Mouse (Mus musculus): ENCODE measurements at regions not wholly inside any gene's neighbourhood (a gene's known extent, or its start where the extent isn't known, plus 50 kb on each side); places are given as distances from the start of the nearest gene placed in this dataset.

DNA sequence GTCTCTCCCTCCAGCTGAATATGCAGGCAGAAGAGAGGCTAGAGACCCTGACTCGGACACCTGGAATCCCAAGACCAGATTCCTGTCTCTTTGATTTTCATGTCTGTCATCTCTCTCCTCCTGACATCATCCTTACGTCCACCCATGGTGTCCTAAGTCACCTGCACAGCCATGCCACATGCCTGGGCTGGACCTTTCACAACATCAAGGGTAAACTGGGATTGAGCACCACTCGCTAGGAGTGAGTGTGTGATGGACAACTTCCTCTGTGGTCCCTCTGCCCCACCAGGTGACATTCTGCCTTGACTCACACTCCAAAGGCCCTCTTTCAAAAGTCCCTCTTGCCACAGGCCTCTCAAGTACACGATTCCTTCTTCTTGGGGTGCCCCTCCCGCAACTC, 244.1 kb downstream of the Bcl11b start:
- Histone ChIP-seq H3K27me3 (replicated peaks; ENCODE audit: control insufficient read depth, insufficient read depth, low read length) (no peaks in the 10 kb centered on the region), H3K36me3 (ENCODE audit: control insufficient read depth, insufficient read depth) (no peaks in the 10 kb centered on the region), H3K27ac (ENCODE audit: low read depth, low read length) (no peak overlapping the region), H3K9me3 (ENCODE audit: control insufficient read depth) (no peaks in the 10 kb centered on the region), H3K4me1 (replicated peaks; ENCODE audit: control insufficient read depth, insufficient read depth, low read length) (peaks cover 16% of the 10 kb centered on the region; the same call in 1 of the 2 replicates), H3K4me2 (replicated peaks; ENCODE audit: low read depth) (no peak overlapping the region), H3K9ac (ENCODE audit: low read depth, low read length) (no peak overlapping the region), H3K4me3 (ENCODE audit: low read depth, low read length) (no peak overlapping the region)
- TF ChIP-seq CTCF (IDR thresholded peaks at IDR 0.05; ENCODE audit: low read depth) = no peak
- ATAC-seq = no peak
- 88% methylated on average over 5 of the region's 5 CpGs for WGBS

DNA sequence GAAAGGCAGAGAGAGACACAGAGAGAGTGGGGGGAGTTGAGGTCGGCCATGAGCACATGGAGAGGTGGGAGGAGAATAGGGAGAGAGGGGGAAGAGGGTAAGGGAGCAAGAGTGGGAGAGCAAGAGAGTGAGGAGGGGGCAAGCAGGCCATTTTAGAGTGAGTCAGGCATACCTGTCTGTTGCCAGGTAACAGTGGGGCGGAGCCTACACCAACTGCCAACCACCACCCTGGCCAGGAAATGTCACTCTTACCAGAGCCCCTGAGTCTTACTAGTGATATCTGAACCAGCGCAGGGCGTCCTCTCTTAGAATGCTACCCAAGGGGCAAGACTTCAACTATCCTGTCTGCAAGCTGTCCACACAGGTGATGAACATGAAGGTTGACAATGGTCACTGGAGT, 243.5 kb downstream of the Bcl11b start:
- no peaks in the 10 kb centered on the region for H3K36me3 ChIP-seq (ENCODE audit: control insufficient read depth, insufficient read depth)
- no peak overlapping the region for H3K9ac ChIP-seq (ENCODE audit: low read depth, low read length)
- H3K9me3 ChIP-seq (ENCODE audit: control insufficient read depth) = no peaks in the 10 kb centered on the region
- peaks cover 13% of the 10 kb centered on the region; the same call in 1 of the 2 replicates for H3K4me1 ChIP-seq (replicated peaks; ENCODE audit: control insufficient read depth, insufficient read depth, low read length)
- no peak for TF ChIP-seq CTCF (IDR thresholded peaks at IDR 0.05; ENCODE audit: low read depth)
- WGBS = 88% methylated on average over 4 of the region's 4 CpGs
- H3K27me3 ChIP-seq (replicated peaks; ENCODE audit: control insufficient read depth, insufficient read depth, low read length) = no peaks in the 10 kb centered on the region
- ATAC-seq = no peak
- no peak overlapping the region for H3K4me3 ChIP-seq (ENCODE audit: low read depth, low read length)
- H3K27ac ChIP-seq (ENCODE audit: low read depth, low read length) = no peak overlapping the region
- H3K4me2 ChIP-seq (replicated peaks; ENCODE audit: low read depth) = no peak overlapping the region

- Histone ChIP-seq H3K27me3 (replicated peaks; ENCODE audit: control insufficient read depth, insufficient read depth, low read length) (no peaks in the 10 kb centered on the region), H3K36me3 (ENCODE audit: control insufficient read depth, insufficient read depth) (no peaks in the 10 kb centered on the region), H3K9ac (ENCODE audit: low read depth, low read length) (no peak overlapping the region), H3K27ac (ENCODE audit: low read depth, low read length) (peak overlapping the region; percentile 50; the same call in 1 of the 2 replicates), H3K4me1 (replicated peaks; ENCODE audit: control insufficient read depth, insufficient read depth, low read length) (peaks cover 10% of the 10 kb centered on the region; the same call in 1 of the 2 replicates), H3K4me3 (ENCODE audit: low read depth, low read length) (no peak overlapping the region), H3K4me2 (replicated peaks; ENCODE audit: low read depth) (no peak overlapping the region), H3K9me3 (ENCODE audit: control insufficient read depth) (no peaks in the 10 kb centered on the region)
- peak; percentile 64 for ATAC-seq
- TF ChIP-seq CTCF (IDR thresholded peaks at IDR 0.05; ENCODE audit: low read depth) = no peak
- 48% methylated on average over 4 of the region's 4 CpGs for WGBS
Measured at GRCm38 (mm10) chr12:107762140-107762539, 241.3 kb downstream of the Bcl11b start.

DNA sequence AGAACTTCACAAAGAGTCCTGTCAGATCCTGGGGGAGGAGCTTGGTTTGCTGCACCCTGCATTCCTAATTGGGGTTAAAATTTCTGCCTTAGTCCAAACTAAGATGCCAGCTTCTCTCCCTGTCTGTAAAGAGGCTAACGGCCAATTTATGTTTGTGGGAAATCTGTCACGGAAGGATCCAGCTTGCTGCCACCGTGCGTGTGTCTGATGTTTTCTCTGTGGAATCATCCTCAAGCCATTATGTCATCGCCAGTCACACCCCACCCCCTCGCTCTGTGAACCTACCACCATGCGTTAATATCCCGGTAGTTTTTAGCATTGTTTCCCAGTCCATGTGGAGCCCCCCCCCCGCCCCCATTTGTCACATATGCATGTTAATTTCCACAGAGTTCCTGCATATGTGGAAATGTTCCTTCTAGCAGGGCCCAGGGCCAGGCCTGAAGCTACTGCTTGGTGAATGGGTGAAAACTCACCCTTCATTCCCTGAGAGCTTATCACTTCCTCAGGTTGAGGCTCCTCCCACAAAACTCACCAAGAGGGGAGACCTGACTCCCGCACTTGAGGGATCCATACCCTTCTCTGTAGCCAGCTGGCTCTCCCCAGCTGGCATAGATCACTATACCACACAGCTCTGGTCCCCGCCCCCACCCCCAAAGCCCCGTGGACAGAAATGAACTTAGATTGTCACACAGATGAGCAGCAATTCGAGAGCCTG, 233.4 kb downstream of the Bcl11b start:
- H3K36me3 ChIP-seq (ENCODE audit: control insufficient read depth, insufficient read depth) = no peaks in the 10 kb centered on the region
- no peaks in the 10 kb centered on the region for H3K27me3 ChIP-seq (replicated peaks; ENCODE audit: control insufficient read depth, insufficient read depth, low read length)
- no peak overlapping the region for H3K9ac ChIP-seq (ENCODE audit: low read depth, low read length)
- no peak for ATAC-seq
- H3K4me1 ChIP-seq (replicated peaks; ENCODE audit: control insufficient read depth, insufficient read depth, low read length) = 0 out of 2 replicates have a peak, but pooled peaks cover 4% of the 10 kb centered on the region
- H3K9me3 ChIP-seq (ENCODE audit: control insufficient read depth) = no peaks in the 10 kb centered on the region
- H3K4me2 ChIP-seq (replicated peaks; ENCODE audit: low read depth) = no peak overlapping the region
- no peak for TF ChIP-seq CTCF (IDR thresholded peaks at IDR 0.05; ENCODE audit: low read depth)
- H3K27ac ChIP-seq (ENCODE audit: low read depth, low read length) = no peak overlapping the region
- H3K4me3 ChIP-seq (ENCODE audit: low read depth, low read length) = no peak overlapping the region
- 63% methylated on average over 13 of the region's 13 CpGs for WGBS

GRCm38 (mm10) chr12:107770516-107770836, 232.9 kb downstream of the Bcl11b start:
- no peak for ATAC-seq
- 7% methylated on average over 5 of the region's 5 CpGs for WGBS
- no peaks in the 10 kb centered on the region for H3K36me3 ChIP-seq (ENCODE audit: control insufficient read depth, insufficient read depth)
- H3K27ac ChIP-seq (ENCODE audit: low read depth, low read length) = no peak overlapping the region
- no peak overlapping the region for H3K9ac ChIP-seq (ENCODE audit: low read depth, low read length)
- no peak overlapping the region for H3K4me2 ChIP-seq (replicated peaks; ENCODE audit: low read depth)
- H3K27me3 ChIP-seq (replicated peaks; ENCODE audit: control insufficient read depth, insufficient read depth, low read length) = no peaks in the 10 kb centered on the region
- H3K4me1 ChIP-seq (replicated peaks; ENCODE audit: control insufficient read depth, insufficient read depth, low read length) = 0 out of 2 replicates have a peak, but pooled peaks cover 4% of the 10 kb centered on the region
- TF ChIP-seq CTCF (IDR thresholded peaks at IDR 0.05; ENCODE audit: low read depth) = no peak
- no peak overlapping the region for H3K4me3 ChIP-seq (ENCODE audit: low read depth, low read length)
- no peaks in the 10 kb centered on the region for H3K9me3 ChIP-seq (ENCODE audit: control insufficient read depth)

- H3K4me3 ChIP-seq (ENCODE audit: low read depth, low read length) = no peak overlapping the region
- no peak overlapping the region for H3K4me2 ChIP-seq (replicated peaks; ENCODE audit: low read depth)
- H3K4me1 ChIP-seq (replicated peaks; ENCODE audit: control insufficient read depth, insufficient read depth, low read length) = 0 out of 2 replicates have a peak, but pooled peaks cover 4% of the 10 kb centered on the region
- no peaks in the 10 kb centered on the region for H3K36me3 ChIP-seq (ENCODE audit: control insufficient read depth, insufficient read depth)
- H3K27ac ChIP-seq (ENCODE audit: low read depth, low read length) = no peak overlapping the region
- WGBS = 78% methylated on average over 2 of the region's 2 CpGs
- no peak overlapping the region for H3K9ac ChIP-seq (ENCODE audit: low read depth, low read length)
- no peak for ATAC-seq
- H3K27me3 ChIP-seq (replicated peaks; ENCODE audit: control insufficient read depth, insufficient read depth, low read length) = no peaks in the 10 kb centered on the region
- H3K9me3 ChIP-seq (ENCODE audit: control insufficient read depth) = no peaks in the 10 kb centered on the region
- TF ChIP-seq CTCF (IDR thresholded peaks at IDR 0.05; ENCODE audit: low read depth) = no peak
Measured at GRCm38 (mm10) chr12:107771325-107771724, 232.1 kb downstream of the Bcl11b start.
